Mouse (Mus musculus): ENCODE data around the gene Gars.

- TF ChIP-seq NELFE (IDR thresholded peaks at IDR 0.05; ENCODE audit: low read depth, low read length) (no peak), POLR2A (IDR thresholded peaks at IDR 0.05; ENCODE audit: control insufficient read depth in 1 of 2, insufficient read depth in 1 of 2, low read depth in 1 of 2, low read length in 2 of 2, poor library complexity in 1 of 2) (no peak), E2F4 (IDR thresholded peaks at IDR 0.05; ENCODE audit: borderline replicate concordance, low read depth, low read length) (no peak), GATA1 (IDR thresholded peaks at IDR 0.05; ENCODE audit: low read depth, low read length) (no peak), ZC3H11A (IDR thresholded peaks at IDR 0.05; ENCODE audit: low read depth, low read length) (no peak), MYB (IDR thresholded peaks at IDR 0.05; ENCODE audit: low read depth, low read length) (no peak), MXI1 (IDR thresholded peaks at IDR 0.05; ENCODE audit: low read depth, low read length) (no peak), CTCF (IDR thresholded peaks at IDR 0.05 in 2 of 3, conservative IDR thresholded peaks at IDR 0.05 in 1 of 3; ENCODE audit: control insufficient read depth in 1 of 3, insufficient read depth in 1 of 3, low read depth in 2 of 3, low read length in 3 of 3, poor library complexity in 1 of 3, severe bottlenecking in 1 of 3) (no peak), MAX (IDR thresholded peaks at IDR 0.05; ENCODE audit: low read length) (no peak), SMC3 (IDR thresholded peaks at IDR 0.05; ENCODE audit: low read depth, low read length) (no peak), RCOR1 (IDR thresholded peaks at IDR 0.05; ENCODE audit: low read depth, low read length) (no peak), EP300 (IDR thresholded peaks at IDR 0.05; ENCODE audit: low read depth in 1 of 2, low read length in 2 of 2) (no peak)
Observed at GRCm38 (mm10) chr6:55012516-55012915, 25.3 kb upstream of the Gars start.

Data from MEL (cell line).